Mouse (Mus musculus) CD4-positive, CD25-positive, alpha-beta regulatory T cell, adult 4 months (primary cell): ENCODE results near the gene Dab2ip. TPM values are rescaled to one million over a fixed set of nuclear protein-coding genes. Genes with fewer than 3 reads are reported as not detected.

Source experiments
- ATAC-seq: one replicate; pipeline ENCODE4 v1.8.0; 2017
- polyA plus RNA-seq, 2 experiments: library from polyadenylated mRNA; unstranded; fragments of 100-300 nt; shearing (Covaris generic); gene quantifications; one replicate each; pipeline ENCODE4 v1.2.1; 2017

Gene Dab2ip
- polyA plus RNA-seq, 2 experiments from 2014 or later, result 0.30 to 0.53 TPM

DNA sequence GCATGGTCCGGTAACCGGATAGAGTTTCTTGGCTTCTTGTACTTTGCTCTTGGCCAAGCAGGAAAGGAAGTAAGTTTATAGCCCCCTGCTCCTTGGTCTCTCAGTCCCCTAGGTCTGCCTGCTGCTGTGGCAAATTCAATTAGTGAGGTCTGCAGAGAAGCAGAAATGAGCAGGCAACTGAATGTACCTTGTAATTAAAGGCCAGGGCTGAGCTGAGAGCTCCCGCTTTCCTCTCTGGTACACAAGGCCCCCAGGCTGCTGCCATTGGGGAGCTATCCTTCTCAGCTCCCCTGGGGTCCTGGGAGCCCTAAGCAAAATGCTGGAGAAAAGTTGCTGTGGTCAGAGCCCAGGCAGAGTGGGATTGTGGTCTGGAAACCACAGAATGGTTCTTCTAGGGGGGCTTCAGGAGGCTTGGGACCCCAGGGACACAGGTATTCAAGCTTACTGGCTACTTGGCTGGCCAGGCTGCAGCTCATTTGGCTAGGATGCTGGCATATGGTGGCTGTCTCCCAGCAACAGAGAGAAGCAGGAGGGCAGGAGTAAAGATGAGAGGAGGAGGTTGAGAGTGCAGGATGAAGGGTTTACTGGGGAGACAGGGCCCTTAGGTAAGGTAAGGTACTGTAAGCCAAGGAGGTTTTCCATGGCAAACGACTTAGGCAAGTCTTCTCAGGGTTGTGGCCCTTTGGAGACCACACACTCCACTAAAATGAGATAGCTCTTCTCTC, 922 bp downstream of the Dab2ip start:
- no peak for ATAC-seq

DNA sequence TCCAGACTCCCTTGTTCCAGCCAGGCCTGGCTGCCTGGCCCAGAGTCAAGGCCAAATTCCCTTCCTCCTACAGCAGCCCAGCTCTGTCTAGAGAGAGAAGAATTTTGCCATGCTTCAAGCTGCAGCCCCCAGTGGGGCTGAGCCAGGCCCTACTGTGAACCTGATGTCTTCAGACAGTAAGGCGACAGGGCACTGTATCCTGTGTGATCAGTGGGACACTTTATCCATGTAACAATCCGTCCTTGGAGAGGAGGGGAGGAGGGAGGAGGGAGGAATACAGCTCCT, 1.4 kb downstream of the Dab2ip start:
- ATAC-seq, result no peak

DNA sequence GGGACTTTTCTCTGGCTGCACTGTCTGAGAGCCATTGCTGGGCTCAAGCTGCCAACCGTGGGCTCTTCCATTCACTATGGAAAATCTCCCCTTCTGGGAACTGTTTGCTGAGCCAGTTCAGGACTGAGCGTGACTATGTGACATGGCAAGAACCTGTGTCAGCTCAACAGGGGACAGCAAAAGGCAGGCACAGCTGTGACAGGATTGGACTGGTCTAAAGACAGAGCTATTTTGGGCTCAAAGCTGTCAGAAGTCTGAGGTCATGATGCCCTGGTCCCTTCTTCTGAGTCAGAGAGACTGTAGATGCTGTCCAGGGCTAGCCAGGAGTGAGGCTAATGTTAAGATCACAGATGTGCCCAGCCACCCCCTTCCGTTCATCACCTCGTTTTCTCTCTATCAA, 5.7 kb downstream of the Dab2ip start:
- no peak for ATAC-seq

DNA sequence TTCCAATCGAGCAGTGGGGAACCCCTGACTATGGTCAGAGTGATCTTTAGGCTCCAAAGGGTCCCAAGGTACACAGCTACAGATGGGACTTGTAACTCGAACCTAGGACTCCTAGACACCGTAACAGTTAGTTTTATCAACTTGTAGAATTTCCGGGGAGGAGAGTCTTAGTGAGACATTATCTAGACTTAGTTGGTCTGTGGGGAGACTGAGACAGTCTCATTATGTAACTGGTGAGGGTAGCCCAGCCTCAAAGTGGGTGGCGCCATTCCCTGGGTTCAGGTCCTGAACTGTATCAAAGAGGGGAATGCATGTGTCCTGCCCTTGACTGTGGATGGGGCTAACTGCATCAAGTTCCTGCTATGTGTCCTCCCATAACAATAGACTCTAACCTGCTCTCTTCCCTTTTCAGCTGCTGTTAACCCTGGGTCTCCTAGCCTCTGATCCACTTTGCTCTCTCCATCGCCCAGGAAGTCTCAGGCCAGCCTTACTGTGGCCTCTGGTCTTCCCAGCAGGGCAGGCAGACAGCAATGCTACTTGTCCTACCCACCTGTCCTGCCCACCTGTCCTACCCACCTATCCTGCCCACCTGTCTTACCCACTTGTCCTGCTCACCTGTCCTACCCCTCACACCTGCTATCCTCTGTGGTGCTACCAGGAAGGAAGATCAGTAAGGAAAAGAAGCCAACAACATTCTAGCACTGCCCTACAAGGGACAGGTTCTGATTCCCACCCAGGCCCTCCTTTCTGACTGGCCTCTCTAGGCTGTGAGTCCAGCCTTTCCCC, 7.2 kb downstream of the Dab2ip start:
- ATAC-seq, result no peak

DNA sequence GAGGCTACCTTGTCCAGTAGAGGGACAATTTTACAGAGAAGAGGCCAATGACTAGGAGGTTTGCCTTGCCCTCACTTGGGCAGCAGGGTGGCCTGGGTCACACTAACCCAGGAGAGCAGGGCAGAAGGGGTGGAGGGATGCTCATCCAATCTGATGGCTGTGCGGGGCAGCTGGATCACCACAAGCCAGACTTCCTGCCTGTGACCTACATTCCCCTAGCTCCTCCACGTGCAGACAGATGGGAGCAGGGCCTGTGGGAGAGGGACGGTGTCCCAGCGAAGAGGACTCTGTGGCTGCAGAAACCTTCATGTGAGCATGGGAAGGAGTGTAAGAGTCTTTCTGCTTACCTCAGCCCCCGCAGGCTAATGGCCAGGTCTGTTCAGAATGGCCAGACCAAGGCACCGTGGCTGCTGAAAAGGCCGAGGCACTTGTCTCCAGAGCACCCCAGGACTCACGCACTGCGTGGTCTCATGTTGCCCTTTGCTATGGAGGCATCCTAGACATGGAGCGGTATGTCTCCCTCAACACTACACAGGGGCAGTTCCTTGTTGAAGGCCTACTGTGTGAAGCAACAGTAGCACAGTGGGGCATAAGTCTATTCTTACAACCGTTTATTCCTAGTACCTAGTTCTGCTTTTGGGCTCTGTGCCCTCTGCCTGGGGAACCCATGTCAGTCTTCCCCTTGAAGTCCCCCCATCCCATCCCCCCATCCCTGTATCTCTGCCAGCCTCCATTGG, 9.1 kb downstream of the Dab2ip start:
- no peak for ATAC-seq

DNA sequence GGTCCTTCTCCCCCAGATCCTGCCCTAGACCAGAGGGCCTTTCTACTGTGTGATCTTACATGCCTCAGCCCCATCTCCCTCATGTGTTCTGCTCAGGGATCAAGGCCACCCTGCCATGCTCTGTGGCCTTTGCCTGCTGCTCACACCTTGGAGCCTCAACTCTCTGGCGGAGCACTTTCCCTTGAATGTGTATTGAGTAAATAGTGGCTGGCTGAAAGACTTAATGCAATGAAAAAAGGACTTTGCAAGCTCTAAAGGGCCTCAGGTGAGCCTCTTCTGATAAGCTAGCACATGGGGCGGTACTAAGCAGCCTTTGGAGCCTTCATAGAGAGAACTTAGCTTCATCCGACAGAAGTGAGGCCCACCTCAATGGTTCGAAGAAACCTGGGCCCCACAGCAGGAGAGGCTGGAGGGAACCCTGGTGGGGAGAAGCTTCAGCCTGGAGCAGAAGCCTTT, 9.7 kb downstream of the Dab2ip start:
- ATAC-seq, result no peak

- no peak for ATAC-seq
Observed at GRCm38 (mm10) chr2:35570743-35571142, 12.7 kb downstream of the Dab2ip start.

DNA sequence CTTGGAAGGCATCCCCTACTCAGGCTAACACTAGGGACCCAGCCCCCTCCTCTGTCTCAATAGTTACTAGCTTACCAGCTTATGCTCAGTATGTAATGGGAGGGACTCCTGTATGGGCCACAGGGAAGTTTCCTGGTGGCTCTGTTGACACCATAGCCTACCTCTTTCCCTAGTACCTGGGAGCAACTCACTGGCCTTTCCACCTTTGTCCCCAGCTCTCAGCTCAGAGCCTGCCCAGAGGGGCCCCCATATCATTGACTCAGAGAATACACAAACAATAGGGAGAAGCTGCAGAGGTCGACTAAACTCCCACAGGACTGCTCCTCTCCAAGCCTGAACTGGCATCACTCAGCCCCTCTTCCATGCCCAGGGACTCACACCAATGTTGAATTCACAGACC, 16.6 kb downstream of the Dab2ip start:
- no peak for ATAC-seq

GRCm38 (mm10) chr2:35576675-35577074, 18.6 kb downstream of the Dab2ip start:
- no peak for ATAC-seq

- ATAC-seq, result no peak
Observed at GRCm38 (mm10) chr2:35580111-35580510, 22.0 kb downstream of the Dab2ip start.

DNA sequence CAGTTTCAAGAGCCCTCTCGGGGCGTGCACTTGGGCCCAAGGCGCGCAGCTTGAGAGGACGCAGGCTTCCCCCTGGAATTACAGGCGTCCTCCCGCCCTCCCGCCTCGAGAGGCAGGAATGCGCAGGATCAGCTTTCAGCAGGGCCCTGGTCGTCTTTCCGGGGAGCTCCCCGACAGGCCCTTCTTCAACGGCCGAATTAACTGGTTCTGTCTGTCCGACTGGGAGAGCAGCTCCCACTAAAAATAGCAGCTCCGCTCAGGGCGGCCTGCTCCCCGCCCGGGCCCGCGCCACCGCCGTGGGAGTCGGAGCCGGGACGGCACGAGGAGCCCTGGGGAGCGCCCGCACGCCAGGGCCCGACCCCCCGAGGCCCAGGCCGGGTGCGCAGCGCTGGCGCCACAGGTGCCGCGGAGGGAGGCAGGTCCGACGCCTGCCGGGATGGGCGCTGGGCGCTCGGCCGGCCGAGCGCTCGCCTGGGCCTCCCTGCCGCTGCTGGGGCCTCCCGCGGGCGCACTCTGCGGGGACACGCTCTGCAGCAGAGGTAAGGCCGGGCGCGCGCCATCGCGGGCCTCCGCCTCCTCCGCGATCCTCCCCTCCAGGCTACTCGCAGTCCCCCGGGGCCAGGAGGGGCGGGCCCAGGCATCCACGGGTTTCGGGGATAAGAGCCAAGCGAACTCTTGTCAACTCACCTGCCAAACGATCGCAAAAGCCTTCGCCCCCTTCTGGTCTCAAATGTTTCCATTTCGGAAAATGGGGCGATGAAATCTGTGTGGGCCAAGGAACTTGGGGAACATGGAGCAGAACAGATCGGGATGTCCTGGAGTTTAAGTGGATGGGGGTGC, 23.7 kb downstream of the Dab2ip start:
- ATAC-seq, result no peak

DNA sequence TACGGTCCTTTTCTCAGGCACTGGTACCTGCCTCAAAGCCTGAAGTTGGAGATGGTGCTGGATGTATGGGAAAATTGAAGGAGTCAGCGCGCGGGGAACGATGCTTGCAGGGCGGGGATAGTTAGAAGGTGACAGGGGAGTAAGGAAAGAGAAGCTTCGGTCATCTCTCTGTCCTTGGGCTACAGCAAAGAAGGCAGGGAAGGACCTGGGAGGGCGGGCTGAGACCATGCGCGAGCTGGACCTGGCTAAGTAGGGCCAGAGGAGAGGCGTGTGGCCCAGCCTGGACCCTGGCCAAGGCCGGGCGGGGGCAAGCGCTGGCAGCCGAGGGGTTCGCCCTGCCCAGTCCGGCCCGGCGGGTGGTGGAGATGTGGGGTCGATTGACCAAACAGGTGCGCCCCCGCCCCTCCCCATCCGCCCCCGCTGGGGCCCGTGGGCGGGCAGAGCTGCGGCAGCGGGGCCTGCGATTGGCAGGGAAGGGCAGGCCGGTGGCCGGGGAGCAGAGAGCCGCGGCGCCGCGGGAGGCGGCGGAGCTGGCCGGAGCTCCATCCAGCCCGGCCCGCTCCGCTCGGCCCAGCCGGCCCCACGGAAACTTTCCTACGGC, 24.4 kb downstream of the Dab2ip start:
- ATAC-seq, result no peak

GRCm38 (mm10) chr2:35583406-35583805, 25.3 kb downstream of the Dab2ip start:
- ATAC-seq, result no peak

GRCm38 (mm10) chr2:35584011-35584410, 25.9 kb downstream of the Dab2ip start:
- ATAC-seq, result no peak

- no peak for ATAC-seq
Observed at GRCm38 (mm10) chr2:35588368-35588767, 30.3 kb downstream of the Dab2ip start.

GRCm38 (mm10) chr2:35589385-35589784, 31.3 kb downstream of the Dab2ip start:
- ATAC-seq, result no peak

DNA sequence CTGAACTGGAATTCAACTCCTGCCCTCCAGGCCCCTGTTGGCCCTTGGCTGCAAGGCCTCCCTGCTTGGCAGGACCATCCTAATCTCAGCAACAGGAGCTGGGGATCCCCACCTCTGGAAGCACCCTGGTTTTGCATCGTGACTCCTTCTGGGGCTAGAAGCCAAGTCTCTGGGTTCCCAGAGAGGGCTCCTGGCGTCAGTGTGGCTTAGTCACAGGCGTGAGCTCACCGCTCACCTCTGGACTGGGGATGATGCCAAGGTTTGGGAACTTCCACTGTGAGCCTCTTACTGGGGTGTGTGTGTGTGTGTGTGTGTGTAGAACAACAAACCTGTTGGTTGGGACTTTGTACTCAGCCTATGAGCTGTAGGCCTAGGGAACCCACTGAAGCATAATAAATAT, 31.7 kb downstream of the Dab2ip start:
- ATAC-seq, result no peak

DNA sequence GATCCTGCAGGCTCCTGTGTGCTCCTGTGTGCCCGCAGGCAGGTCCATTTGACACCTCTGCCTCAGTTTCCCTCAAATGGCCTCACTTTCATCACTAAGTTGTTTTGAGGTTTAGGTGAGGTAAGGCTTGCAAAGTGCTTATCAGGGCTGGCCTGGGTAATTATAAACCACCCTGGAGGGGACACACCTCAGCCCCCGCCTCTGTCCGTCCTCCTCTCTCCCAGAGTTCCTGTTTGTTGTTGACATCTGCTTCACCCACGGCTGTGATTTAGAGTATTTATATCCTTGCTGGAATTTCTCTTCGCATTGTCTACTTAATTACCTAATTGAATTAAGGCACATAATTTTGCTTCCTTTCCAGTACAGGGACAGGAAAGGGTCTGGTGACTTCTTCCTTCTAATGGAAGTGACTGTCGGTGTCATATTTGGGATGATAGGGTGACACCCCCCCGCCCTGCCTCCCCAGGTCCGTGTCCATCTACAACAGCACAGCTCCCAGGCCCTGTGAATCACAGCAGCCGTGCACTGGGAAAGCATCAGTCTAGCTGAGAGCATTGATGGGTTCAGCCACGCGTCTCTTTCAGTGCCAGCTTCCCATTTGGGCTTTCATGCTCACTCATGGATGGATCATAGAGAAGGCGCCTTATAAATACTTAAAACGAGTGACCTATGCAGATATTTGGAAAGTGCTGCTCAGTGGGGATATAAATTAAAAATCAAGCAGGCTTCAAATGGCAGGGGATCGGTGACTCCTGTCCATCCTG, 34.1 kb downstream of the Dab2ip start:
- ATAC-seq, result no peak

- no peak for ATAC-seq
Observed at GRCm38 (mm10) chr2:35592725-35593392, 34.8 kb downstream of the Dab2ip start.

- no peak for ATAC-seq
Observed at GRCm38 (mm10) chr2:35593889-35594288, 35.8 kb downstream of the Dab2ip start.

- no peak for ATAC-seq
Observed at GRCm38 (mm10) chr2:35595102-35595501, 37.0 kb downstream of the Dab2ip start.
